Mouse (Mus musculus) midbrain, embryonic 10.5 days (tissue): Measurements from ENCODE around the gene Hnrnpa0. TPM values are rescaled to one million over a fixed set of nuclear protein-coding genes. Genes with fewer than 3 reads are reported as not detected.
A peak's percentile ranks its signal among the peaks of the same experiment; 100 is the strongest.
"Not testable (repeated sequence)": the region's sequence is repeated elsewhere in the genome, so short reads cannot be mapped to it uniquely, and the experiment has no call there.

Experiments used
- DNase-seq: peaks from one replicate; pipeline ENCODE4 v3.0.0-alpha.2; 2017; ENCODE audit warnings: low spot score
- H3K27ac ChIP-seq: fragments of 300-500 bp; sonication (generic); replicated peaks from 2 replicates; pipeline ENCODE4 v1.5.1; 2016; ENCODE audit warnings: mild to moderate bottlenecking
- H3K27me3 ChIP-seq: fragments of 300-500 bp; sonication (generic); 2 replicates; pipeline ENCODE4 v1.6.1; 2016; ENCODE audit warnings: low read depth, mild to moderate bottlenecking; ENCODE audit not compliant: poor library complexity, severe bottlenecking
- H3K36me3 ChIP-seq: fragments of 300-500 bp; sonication (generic); 2 replicates; pipeline ENCODE4 v1.6.1; 2016; ENCODE audit warnings: mild to moderate bottlenecking, moderate library complexity
- H3K4me1 ChIP-seq: fragments of 300-500 bp; sonication (generic); 2 replicates; pipeline ENCODE4 v1.6.1; 2016
- H3K4me3 ChIP-seq: fragments of 300-500 bp; sonication (generic); 2 replicates; pipeline ENCODE4 v1.5.1; 2016; ENCODE audit warnings: mild to moderate bottlenecking, moderate library complexity
- H3K9me3 ChIP-seq: fragments of 300-500 bp; sonication (generic); replicated peaks from 2 replicates; pipeline ENCODE4 v1.6.1; 2016; ENCODE audit warnings: mild to moderate bottlenecking
- WGBS: fragments of 180-500 bp; shearing (Covaris S2); methylation state at CpG from one replicate; pipeline ENCODE4 v1.1.7; 2016; 5-methylcytosine and 5-hydroxymethylcytosine counted together
- polyA plus RNA-seq: library from polyadenylated mRNA; unstranded; fragments of >200 nt; fragmentation: Nextera tagmentation; extraction: Ambion mirVana; gene quantifications from 2 replicates; pipeline ENCODE4 v1.2.1, GENCODE M21; 2016

Hnrnpa0 gene
- polyA plus RNA-seq, 1 experiment from 2014 or later, result 48.9 TPM

DNA sequence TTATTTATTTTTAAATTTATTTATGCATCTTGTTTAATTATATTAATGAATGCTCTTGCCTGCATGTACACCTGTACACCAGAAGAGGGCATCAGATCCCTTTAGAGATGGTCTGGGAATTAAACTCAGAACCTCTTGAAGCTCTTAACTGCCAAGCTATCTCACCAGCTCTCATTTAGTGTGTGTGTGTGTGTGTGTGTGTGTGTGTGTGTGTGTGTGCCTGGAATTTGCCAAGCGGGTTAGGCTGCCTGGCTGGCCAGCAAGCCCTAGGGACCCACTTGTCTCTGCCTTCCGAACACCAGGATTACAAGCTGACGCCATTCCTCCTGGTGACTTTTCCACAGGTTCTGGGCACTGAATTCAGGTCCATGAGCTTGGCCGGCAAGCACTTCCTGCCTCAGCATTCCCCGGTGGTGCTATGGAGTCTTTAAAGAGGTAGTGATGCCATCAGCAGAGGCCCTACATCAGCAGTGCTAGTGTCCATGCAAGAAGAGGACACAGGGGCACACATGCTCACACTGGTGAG, 20.7 kb upstream of the Hnrnpa0 start:
- H3K27ac ChIP-seq, result no peak overlapping the region
- peaks cover 8% of the 10 kb centered on the region; the same call in 1 of the 2 replicates for H3K9me3 ChIP-seq
- H3K27me3 ChIP-seq, result no peaks in the 10 kb centered on the region
- WGBS, result 41% methylated on average over 5 of the region's 5 CpGs
- peak overlapping the region; percentile 56 for H3K4me3 ChIP-seq
- no peaks in the 10 kb centered on the region for H3K36me3 ChIP-seq
- DNase-seq, result peak; percentile 35
- peaks cover 14% of the 10 kb centered on the region; the same call in 1 of the 2 replicates for H3K4me1 ChIP-seq

DNA sequence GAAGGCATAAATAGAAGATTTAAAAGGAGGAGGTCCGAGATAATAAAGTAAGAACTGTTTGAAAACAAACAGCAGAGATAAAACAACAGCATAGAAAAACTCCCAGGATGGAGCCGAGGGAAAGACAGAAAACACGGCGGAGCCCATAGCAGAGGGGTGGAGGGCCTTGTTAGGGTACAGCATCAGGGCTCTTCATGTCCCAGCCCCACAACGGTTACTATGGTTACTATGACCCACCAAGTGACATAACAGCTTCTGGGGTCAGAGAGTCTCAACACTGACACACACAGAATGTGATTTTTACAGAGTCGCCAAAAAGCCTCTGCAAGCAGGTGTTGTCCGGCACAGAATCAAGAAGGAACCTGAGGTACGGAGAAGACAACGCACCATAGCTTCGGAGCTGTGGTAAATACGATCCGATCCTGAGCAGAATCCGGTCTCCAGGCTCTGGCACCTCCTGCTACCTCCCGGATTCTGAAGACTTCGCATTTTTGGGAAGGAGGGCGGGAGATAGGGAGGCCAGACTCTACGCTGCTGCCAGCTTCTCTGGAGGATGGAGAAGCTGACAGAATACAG, 20.0 kb upstream of the Hnrnpa0 start:
- Histone ChIP-seq H3K27me3 (no peaks in the 10 kb centered on the region), H3K4me3 (peak overlapping the region; percentile 56), H3K27ac (peak overlapping the region; percentile 69), H3K4me1 (peaks cover 14% of the 10 kb centered on the region; the same call in 1 of the 2 replicates), H3K9me3 (peaks cover 8% of the 10 kb centered on the region; the same call in 1 of the 2 replicates), H3K36me3 (no peaks in the 10 kb centered on the region)
- under 1% methylated on average over 17 of the region's 17 CpGs for WGBS
- DNase-seq, result peak; percentile 86

DNA sequence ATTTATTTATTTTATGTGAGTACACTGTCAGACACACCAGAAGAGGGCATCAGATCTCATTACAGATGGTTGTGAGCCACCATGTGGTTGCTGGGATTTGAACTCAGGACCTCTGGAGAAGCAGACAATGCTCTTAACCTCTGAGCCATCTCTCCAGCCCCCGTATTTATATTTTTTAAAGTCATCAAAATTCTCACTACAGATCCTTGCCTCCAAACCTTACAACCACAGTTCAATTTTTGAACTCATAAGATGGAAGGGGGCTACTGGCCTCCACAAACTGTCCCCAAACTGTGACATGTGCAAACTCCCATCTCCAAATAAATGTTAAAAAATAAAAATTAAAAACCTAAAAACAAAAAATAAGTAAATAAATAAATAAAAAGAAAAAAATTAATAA, 19.4 kb upstream of the Hnrnpa0 start:
- 87% methylated on average over 1 of the region's 1 CpGs for WGBS
- DNase-seq, result no peak

DNA sequence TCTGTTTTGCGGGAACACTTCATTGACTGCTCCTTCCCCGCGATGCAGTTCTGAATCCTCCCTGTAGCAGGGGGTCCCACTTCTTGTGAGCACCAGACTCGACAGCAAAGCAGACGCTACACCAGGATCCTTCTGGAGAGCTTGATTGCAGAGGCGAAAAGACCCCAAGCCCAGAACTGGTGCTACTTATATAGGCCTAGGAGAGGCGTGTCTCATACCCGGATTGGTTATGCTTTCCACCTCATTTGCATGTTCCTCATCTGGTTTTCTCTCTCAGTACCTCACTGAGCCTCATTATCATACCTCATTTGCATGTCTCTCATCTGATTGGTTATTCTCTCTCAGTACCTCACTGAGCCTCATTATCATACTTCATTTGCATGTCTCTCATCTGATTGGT, 18.2 kb upstream of the Hnrnpa0 start:
- H3K4me3 ChIP-seq, DNase-seq, H3K27ac ChIP-seq, H3K36me3 ChIP-seq, H3K9me3 ChIP-seq, H3K27me3 ChIP-seq: not testable (repeated sequence)
- H3K4me1 ChIP-seq, result peaks cover 14% of the 10 kb centered on the region; the same call in 1 of the 2 replicates
- WGBS, result 95% methylated on average over 8 of the region's 8 CpGs

More for the DNA sequence above, 19.4 kb upstream of the Hnrnpa0 start:
- Histone ChIP-seq H3K4me1 (peaks cover 14% of the 10 kb centered on the region; the same call in 1 of the 2 replicates), H3K4me3 (no peak overlapping the region), H3K9me3 (peaks cover 8% of the 10 kb centered on the region; the same call in 1 of the 2 replicates), H3K27ac (no peak overlapping the region), H3K27me3 (no peaks in the 10 kb centered on the region), H3K36me3 (no peaks in the 10 kb centered on the region)

DNA sequence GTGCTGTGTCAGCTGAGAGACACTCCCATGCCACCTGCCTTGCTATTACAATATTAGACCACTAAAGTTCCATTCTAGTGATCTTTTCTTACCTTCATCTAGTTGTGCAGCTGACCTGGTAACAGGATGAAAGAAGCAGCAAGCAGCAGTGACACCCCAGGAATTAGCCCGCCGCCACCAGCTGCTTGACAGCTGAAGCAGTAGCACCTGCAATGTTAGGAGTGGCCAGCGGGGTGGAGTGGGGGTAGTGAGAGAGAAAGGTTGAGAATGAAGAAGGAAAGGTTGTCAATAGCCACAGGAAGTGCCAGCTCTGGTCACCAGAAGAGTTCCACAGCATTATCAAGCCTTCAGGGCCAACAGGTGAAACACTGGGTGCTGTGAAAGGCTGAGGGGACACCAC, 3.3 kb upstream of the Hnrnpa0 start:
- no peak overlapping the region for H3K4me3 ChIP-seq
- WGBS, result 54% methylated on average over 3 of the region's 3 CpGs
- peaks cover 12% of the 10 kb centered on the region for H3K4me1 ChIP-seq
- DNase-seq, result no peak
- no peak overlapping the region for H3K27ac ChIP-seq
- no peaks in the 10 kb centered on the region; the same call in 1 of the 2 replicates for H3K9me3 ChIP-seq
- peaks cover 8% of the 10 kb centered on the region for H3K36me3 ChIP-seq
- no peaks in the 10 kb centered on the region for H3K27me3 ChIP-seq

DNA sequence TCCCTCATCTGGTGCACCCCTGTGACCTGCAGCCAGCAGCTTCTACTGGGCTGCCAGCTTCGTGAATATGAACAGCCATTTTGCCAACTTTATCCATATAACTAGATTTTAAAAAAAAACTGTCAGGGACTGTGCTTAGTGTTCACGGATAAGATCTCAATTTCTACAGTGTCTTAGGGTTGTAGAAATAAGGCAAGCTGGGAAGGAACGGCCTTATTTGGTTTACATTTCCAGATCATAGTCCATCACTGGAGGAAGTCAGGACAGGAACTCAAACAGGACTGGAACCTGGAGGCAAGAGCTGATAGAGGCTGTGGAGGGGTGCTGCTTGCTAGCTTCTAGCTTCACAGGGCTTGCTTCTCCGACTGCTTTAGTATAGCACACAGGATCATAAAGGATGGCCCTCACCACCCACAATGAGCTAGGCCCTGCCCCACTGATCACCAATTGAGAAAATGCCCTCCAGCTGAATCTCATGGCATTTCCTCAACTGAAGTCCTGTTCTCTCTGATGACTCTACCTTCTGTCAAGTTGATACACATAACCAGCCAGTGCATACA, 1.4 kb upstream of the Hnrnpa0 start:
- Histone ChIP-seq H3K9me3 (no peaks in the 10 kb centered on the region), H3K27ac (peak overlapping the region; percentile 100), H3K4me1 (peaks cover 25% of the 10 kb centered on the region), H3K36me3 (peaks cover 25% of the 10 kb centered on the region), H3K4me3 (peak overlapping the region; percentile 97), H3K27me3 (no peaks in the 10 kb centered on the region)
- 47% methylated on average over 4 of the region's 4 CpGs for WGBS
- DNase-seq, result no peak

DNA sequence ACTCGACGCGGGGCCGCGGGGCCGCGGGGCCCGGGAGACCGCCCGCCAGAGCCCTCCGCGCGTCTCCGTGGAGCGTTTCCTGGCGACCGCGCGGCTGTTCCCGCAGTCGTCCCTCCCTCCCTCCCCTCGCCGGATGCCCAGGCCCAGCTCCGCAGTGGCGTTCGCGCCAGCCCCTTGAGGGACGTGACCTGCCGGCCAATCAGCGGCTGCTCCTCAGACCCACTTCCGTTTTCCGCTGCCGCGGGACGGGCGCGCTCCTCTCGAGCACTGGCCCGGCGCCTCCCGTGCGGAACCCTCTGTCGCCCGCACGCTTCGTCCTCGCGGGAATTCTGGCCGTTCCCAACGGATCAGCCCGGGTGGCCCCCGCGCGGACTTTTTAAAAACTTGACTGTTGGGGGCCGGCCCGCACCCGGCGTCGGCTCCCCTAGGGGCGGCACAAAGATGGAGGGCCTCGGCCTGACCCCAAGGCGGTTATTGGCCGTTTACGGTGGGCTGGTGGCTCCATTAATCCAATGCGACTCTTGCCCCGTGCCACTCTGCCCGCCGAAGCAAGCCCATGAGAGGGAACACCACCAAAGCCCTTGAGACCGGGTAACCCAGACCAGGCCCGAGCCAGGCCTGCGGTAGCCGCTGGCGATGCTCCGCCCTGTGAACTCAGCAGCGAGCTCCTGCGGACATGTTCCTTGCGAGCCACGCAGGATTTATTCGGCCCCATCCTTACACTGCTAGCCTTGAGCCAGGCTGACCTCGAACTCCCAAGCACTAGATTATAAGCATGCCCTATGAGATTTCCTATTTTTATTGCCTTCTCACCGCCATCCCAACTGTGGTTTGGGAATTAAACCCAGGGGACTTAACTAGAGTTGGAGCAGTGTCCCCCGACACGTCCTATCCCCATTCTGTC, 664 bp upstream of the Hnrnpa0 start:
- Histone ChIP-seq H3K9me3 (no peaks in the 10 kb centered on the region), H3K27ac (peak overlapping the region; percentile 100), H3K4me1 (peaks cover 33% of the 10 kb centered on the region), H3K36me3 (peaks cover 25% of the 10 kb centered on the region), H3K27me3 (no peaks in the 10 kb centered on the region), H3K4me3 (peak overlapping the region; percentile 97)
- DNase-seq, result peak; percentile 98
- under 1% methylated on average over 83 of the region's 83 CpGs for WGBS

DNA sequence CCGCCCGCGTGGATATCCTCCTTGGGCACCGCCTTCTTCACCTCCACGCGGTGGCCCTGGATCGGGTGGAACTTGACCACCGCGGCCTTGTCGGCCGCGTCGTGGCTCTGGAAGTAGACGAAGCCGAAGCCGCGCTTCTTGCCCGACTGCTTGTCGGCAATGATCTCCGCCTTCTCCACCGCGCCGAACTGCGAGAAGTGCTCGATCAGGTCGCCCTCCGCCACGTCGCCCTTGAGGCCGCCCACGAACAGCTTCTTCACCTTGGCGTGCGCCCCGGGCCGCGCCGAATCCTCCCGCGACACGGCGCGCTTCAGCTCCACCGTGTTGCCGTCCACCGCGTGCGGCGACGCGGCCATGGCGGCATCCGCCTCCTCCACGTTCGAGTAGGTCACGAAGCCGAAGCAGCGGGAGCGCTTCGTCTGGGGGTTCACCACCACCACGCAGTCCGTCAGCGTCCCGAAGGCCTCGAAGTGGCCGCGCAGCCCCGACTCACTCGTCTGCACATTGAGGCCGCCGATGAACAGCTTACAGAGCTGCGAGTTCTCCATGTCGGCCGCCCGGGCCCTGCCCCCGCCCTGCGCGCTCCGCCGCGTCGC, 492 bp downstream of the Hnrnpa0 start:
- Histone ChIP-seq H3K4me1 (peaks cover 37% of the 10 kb centered on the region), H3K27ac (peak overlapping the region; percentile 100), H3K9me3 (no peaks in the 10 kb centered on the region), H3K36me3 (peaks cover 25% of the 10 kb centered on the region), H3K4me3 (peak overlapping the region; percentile 97), H3K27me3 (no peaks in the 10 kb centered on the region)
- under 1% methylated on average over 72 of the region's 81 CpGs for WGBS
- peak; percentile 69 for DNase-seq

DNA sequence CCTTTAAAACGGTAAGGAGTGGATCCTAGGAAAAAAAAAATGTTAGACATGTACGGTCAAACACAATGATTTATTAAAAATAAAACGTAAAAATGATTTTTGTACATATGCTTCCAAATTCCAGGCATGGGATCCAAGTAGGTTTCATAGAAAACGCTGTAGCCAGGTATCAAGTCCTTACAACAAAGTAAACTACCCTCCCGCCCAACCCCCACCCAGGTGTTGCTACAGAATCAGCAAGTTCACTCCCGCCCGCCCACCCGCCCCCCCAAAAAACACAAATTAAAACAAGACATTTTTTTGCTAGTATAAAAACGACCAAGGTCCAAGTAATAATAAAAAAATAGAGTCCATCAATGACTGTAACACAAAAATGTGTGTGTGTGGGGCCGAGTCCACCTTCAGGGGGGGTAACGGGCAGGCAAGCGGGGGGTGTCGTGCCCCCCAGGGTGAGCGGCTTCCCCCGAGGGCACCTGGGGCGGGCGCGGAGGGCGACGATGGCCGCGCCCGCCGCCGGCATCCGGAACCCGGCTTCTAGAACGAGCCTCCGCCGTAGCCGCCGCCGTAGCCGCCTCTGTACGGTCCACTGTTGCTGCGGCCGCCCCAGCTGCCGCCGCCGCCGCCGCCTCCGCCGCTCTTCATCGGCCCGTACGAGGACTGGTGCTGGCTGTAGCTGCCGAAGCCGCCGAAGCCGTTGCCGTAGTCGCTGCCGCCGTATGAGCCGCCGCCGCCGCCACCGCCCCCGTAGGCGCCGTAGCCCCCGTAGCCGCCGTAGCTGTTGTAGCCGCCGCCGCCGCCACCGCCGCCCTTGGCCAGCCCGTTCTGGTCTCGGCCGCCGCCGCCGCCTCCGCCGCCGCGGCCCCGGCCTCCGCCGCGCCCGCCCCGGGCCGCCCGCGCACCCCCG, 1.2 kb downstream of the Hnrnpa0 start:
- Histone ChIP-seq H3K4me1 (peaks cover 37% of the 10 kb centered on the region), H3K36me3 (peaks cover 25% of the 10 kb centered on the region), H3K27me3 (no peaks in the 10 kb centered on the region), H3K4me3 (peak overlapping the region; percentile 97), H3K27ac (peak overlapping the region; percentile 100), H3K9me3 (no peaks in the 10 kb centered on the region)
- under 1% methylated on average over 89 of the region's 92 CpGs for WGBS
- DNase-seq, result no peak

DNA sequence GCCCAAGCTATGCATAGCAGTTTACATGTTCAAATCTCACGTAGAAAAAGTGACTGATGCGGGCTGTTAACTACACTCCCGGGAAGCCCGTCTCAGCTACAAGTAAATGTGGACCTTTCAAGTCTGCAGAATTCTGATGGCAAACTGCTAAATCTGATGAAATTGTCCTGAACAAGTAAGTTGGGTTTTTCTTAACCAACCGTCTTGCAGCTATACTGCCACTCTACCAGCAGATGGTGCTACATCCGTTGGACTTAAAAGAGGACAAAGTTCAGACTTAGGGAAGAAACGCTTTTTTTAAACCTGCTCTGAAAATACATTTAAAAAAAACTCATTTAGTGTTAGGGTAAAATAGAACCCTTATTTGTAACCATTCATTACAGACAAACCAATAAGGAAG, 2.2 kb downstream of the Hnrnpa0 start:
- H3K4me3 ChIP-seq, result peak overlapping the region; percentile 97
- H3K27me3 ChIP-seq, result no peaks in the 10 kb centered on the region
- H3K27ac ChIP-seq, result peak overlapping the region; percentile 100; the same call in 1 of the 2 replicates
- peaks cover 37% of the 10 kb centered on the region for H3K4me1 ChIP-seq
- 41% methylated on average over 7 of the region's 7 CpGs for WGBS
- H3K36me3 ChIP-seq, result peaks cover 25% of the 10 kb centered on the region
- no peaks in the 10 kb centered on the region for H3K9me3 ChIP-seq
- peak; percentile 40 for DNase-seq

DNA sequence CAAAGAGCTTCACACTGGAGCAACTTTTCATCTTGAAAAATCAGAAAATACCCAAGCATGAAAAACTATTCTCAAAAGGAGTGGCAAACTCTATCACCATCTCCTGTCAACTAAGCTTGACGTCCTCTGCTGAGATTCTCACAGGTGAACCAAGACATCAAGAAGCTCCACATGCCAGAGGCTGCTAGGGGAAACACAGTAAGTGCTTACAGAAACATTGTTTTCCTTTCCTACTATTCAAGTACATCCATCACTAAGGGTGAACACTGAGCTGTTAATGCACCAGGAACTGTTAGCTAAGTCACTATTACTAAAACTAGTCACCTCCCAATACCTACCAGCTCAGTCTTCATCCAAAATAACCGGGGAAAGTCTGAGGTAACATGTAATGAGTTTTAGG, 3.4 kb downstream of the Hnrnpa0 start:
- no peaks in the 10 kb centered on the region for H3K9me3 ChIP-seq
- no peak overlapping the region for H3K27ac ChIP-seq
- WGBS, result 71% methylated on average over 2 of the region's 2 CpGs
- H3K4me3 ChIP-seq, result peak overlapping the region; percentile 97; the same call in 1 of the 2 replicates
- peaks cover 34% of the 10 kb centered on the region for H3K4me1 ChIP-seq
- no peak for DNase-seq
- H3K27me3 ChIP-seq, result no peaks in the 10 kb centered on the region
- peaks cover 25% of the 10 kb centered on the region for H3K36me3 ChIP-seq
